Mouse (Mus musculus) brain, embryonic 18.5 days (tissue): ENCODE measurements around the gene Abcd2.

Experiments used
- DNase-seq: peaks from one replicate; pipeline ENCODE4 v3.0.0-alpha.2; 2012; ENCODE audit warnings: low read depth, low spot score

Abcd2 gene

DNA sequence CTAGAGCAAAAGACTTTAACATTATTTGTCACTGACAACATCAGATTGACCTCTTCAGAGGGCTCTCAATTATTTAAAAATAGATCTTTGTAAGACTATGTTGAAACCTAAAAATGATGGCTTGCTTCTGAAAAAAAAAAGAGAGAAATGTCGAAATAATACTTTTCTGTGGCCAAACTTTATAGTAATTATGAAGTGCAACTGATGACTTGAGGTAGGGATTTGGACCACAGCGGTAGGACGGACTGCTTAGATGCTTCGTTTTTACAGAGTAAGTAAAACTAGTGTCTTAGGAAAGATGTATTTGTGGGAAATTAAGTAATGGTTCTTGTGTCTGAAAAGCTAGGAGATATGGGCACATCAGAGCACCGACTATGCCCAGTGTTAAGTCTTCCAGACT is 30.4 kb downstream of the Abcd2 start:
- DNase-seq, result no peak

DNA sequence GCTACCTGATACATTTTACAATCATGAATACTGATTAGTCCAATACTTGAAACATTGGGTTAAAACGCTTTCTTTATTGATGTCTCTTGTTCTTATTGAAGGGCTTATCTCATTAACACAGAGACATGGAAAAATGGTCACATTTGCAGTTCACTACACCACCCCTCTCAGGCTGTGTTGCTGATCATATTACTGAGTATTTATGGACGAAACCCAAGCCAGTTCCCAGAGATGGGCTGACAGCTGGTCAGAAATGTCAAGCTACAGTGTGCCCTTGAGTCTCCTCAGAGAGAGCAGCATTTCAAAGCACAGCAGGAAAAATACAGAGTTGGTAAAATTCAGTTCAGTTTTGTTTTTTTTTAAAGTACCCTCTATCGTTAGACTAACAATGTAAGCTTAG is 38.3 kb downstream of the Abcd2 start:
- DNase-seq, result no peak

DNA sequence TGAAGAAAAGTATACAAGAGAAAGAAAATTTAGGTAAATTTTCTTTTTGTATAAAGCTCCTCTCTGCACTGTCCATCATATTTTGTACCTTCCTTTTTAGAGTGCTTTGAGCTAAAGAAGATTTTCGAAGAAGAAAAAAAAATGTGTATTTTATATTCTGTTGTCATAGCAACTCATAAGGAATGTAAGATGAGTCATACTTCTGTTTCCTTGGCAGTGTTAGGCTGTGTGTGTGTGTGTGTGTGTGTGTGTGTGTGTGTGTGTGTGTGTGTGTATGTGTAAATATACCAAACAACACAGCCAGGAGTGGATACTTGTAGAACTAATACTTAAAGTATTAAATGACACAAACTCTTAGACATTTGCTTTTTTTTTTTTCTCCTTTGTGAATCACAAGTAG is 39.0 kb downstream of the Abcd2 start:
- no peak for DNase-seq

DNA sequence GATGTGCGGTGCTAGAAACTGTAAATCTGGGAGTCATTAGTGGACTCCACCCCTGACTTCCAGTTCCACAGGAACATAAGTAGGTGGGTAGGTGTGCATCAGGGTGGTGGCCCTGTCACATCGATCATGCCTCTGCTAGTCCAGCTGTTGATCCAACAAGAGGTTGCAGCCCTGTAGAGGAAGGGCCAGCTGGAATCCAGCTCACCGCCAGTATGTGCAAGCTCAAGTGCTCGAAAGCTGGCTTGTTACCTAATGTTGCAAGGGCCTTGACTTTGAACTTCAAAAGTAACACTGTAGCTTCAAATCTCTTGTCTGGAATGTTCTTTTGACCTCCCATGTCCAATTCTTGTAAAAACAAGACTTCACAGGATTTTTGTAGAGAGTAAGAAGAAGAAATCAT is 67.0 kb downstream of the Abcd2 start:
- no peak for DNase-seq

DNA sequence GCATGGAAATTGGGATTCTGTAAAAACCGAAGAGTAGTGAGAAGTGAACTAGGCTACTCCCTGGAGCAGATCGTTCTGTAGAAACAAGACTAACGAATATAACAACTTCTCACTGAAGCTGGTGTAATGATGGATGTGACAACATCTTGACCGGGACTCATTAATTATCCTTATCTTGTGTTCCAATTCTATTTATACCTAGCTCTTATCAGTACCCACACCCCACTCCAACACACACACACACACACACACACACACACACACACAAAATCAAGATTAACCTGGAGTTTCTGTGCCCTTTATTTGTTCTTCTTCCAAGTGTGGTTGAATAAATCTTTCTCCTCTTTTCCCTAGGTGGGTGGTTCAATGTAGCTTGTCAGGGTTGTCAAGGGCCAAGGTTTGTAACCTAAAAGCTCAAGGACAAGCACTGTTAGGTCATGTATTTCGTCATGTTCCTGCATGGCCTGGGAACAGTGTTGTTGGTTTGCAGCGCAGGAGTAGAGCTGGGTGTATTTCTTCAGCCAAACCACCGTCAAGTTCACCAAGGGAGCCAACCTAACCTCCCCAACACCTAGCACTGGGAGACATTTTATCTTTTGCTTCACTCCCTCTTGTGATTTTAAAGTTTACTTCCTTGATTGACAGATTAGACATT is 78.9 kb downstream of the Abcd2 start:
- no peak for DNase-seq

DNA sequence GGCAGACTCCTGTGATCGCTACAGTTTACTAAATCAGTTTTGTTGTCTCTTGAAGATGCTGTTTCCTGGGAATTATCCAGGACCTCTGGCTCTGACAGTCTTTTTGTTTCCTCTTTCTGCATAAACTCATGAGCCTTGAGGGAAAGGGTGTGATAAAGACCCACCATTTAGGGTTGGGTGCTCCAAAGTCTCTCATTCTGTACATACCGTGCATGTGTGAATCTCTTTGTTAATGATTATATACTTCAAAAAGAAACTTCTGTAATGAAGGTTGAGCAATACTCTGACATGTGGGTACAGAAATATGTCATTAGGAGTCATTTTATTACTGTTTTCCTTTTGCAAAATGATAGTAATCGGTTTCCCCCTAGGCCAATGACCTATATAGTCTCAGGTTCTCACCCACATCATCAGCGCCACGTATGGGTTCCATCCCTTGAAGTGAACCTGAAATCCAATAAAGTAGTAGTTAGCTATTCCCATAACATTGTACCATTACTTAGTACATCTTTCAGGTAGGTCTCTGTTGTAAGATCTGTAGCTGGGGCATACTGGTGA is 83.4 kb downstream of the Abcd2 start:
- no peak for DNase-seq

DNA sequence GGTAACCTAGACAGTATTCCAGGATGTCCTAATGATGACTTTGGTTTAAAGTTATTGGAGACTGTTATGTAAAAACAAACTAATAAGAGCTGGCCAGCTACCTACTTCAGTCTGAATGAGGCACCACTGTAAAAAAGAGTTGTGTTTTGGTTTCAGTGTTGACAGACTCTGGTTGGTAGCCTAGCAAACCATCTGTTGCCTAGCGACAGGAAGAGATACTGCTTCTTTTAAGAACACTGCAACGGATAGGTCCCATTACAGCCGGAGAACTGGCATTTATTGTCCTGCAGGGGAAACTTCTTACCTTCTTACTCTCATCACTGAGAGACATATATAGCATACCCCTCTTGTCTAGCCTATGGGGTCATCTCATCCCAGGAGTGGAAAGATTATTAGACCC is 86.7 kb downstream of the Abcd2 start:
- DNase-seq, result peak; percentile 24

DNA sequence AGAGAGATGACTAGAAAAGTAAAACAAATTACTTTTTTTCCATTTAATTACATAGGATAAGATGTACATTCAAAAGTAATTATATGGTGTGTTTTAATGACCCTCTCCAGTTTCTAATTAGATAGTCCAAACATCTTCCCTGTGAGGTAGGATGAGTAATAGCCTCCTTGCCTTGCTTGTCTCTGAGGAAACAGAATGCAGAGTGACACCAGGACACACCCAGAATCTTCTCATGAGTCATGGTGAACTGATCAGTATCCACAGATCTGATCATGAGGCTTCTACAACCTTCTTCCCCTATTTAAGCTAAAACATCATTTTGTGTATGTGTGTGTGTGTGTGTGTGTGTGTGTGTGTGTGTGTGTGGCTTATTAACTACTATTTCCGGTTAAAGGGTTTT is 87.3 kb downstream of the Abcd2 start:
- no peak for DNase-seq

DNA sequence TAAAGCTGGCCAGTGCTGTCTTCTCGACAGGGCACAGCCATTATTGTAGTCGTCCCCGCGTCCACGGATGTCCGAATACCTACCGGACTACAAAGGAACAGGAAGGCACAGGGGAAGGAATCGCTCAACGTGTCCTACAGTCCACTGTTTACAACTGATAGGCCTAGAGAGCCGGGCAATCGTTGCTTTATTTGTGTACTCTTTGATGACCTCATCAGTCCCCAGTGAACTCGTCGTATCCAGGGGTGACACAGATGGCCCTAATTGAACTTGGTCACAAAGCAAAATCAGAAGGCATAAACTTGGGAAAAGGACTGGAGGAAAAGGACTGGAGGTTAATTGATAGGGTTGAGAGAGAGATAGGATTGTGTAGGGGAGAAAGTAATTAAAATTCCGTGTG is 87.8 kb downstream of the Abcd2 start:
- no peak for DNase-seq

DNA sequence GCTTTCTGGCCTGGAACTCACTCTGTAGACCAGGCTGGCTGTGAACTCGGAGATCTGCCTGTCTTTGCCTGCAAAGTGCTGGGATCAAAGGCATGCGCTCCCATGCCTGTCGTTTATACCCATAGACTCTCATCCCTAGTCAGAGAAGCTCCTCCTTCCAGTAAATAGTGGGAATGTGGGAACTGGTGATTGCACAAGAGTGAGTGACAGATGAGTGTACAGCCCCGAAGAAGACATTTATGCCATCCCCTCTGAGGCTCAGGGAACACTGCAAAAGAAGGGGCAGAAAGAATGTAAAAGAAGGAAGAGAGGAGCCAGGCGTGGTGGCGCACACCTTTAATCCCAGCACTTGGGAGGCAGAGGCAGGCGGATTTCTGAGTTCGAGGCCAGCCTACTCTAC is 88.3 kb downstream of the Abcd2 start:
- DNase-seq, result no peak

DNA sequence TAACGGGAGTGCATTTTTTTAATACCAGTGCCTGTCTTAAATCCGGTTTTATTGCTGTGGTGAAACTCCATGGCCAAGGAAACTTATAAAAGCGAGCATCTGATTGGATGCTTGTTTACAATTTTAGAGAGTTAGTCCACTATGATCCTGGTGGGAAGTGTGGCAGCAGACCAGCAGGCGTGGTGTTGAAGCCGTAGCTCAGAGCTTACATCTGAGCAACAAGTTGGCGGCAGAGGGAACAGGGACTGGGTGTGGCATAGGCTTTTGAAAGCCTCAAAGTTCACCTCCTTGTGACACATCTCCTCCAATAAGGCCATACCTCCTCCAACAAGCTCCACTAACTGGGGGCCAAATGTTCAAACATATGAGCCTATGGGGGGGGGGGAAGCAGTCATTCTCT is 95.0 kb downstream of the Abcd2 start:
- DNase-seq, result no peak
